Mouse (Mus musculus) heart, embryonic 11.5 days (tissue): ENCODE measurements around the gene Ift140. TPM values are rescaled to one million over a fixed set of nuclear protein-coding genes. Genes with fewer than 3 reads are reported as not detected.

ENCODE experiments used
- ATAC-seq: fragments of 200-750 bp; cut with Nextera tagmentation; replicated peaks from 2 replicates; pipeline ENCODE4 v1.8.0; 2017; ENCODE audit warnings: moderate library complexity; ENCODE audit not compliant: insufficient number of reproducible peaks, low FRiP score, low TSS enrichment
- H3K27ac ChIP-seq: fragments of 300-500 bp; sonication (generic); 2 replicates; pipeline ENCODE4 v1.5.1; 2014; ENCODE audit warnings: mild to moderate bottlenecking, low read depth, low read length
- H3K27me3 ChIP-seq: fragments of 300-500 bp; sonication (generic); 2 replicates; pipeline ENCODE4 v1.6.1; 2014; ENCODE audit warnings: mild to moderate bottlenecking, low read length, mixed read lengths; ENCODE audit not compliant: control insufficient read depth, insufficient read depth
- H3K36me3 ChIP-seq: fragments of 300-500 bp; sonication (generic); 2 replicates; pipeline ENCODE4 v1.6.1; 2014; ENCODE audit warnings: mild to moderate bottlenecking, low read length, moderate library complexity, mixed read lengths; ENCODE audit not compliant: control insufficient read depth, insufficient read depth
- H3K4me1 ChIP-seq: fragments of 300-500 bp; sonication (generic); 2 replicates; pipeline ENCODE4 v1.6.1; 2014; ENCODE audit warnings: low read length; ENCODE audit not compliant: control insufficient read depth, insufficient read depth
- H3K4me2 ChIP-seq: fragments of 300-500 bp; sonication (generic); 2 replicates; pipeline ENCODE4 v1.6.1; 2014; ENCODE audit warnings: mild to moderate bottlenecking, moderate library complexity
- H3K4me3 ChIP-seq: fragments of 300-500 bp; sonication (generic); 2 replicates; pipeline ENCODE4 v1.5.1; 2014; ENCODE audit warnings: low read depth, low read length
- H3K9ac ChIP-seq: fragments of 300-500 bp; sonication (generic); 2 replicates; pipeline ENCODE4 v1.6.1; 2014; ENCODE audit warnings: mild to moderate bottlenecking, low read depth, low read length, moderate library complexity
- H3K9me3 ChIP-seq: fragments of 300-500 bp; sonication (generic); replicated peaks from 2 replicates; pipeline ENCODE4 v1.6.1; 2016; ENCODE audit warnings: low read length; ENCODE audit not compliant: control insufficient read depth
- WGBS: fragments of 180-500 bp; shearing (Covaris S2); extraction: QIAGEN DNeasy Blood & Tissue Kit; methylation state at CpG from one replicate; pipeline ENCODE4 v1.1.7; 2014; ENCODE audit not compliant: insufficient replicate concordance; 5-methylcytosine and 5-hydroxymethylcytosine counted together
- polyA plus RNA-seq: library from polyadenylated mRNA; unstranded; fragments of >200 nt; fragmentation: Nextera tagmentation; extraction: Ambion mirVana; gene quantifications from 2 replicates; pipeline ENCODE4 v1.2.1, GENCODE M21; 2014

Ift140 gene
- polyA plus RNA-seq, 1 experiment from 2014 or later: 17.9 TPM

GRCm38 (mm10) chr17:25090450-25090849, 74.6 kb downstream of the Ift140 start:
- H3K4me3 ChIP-seq: peak overlapping the region; percentile 25; the same call in 1 of the 2 replicates
- H3K9me3 ChIP-seq: no peaks in the 10 kb centered on the region
- WGBS: 89% methylated on average over 10 of the region's 10 CpGs
- peaks cover 2% of the 10 kb centered on the region for H3K4me1 ChIP-seq
- H3K36me3 ChIP-seq: no peaks in the 10 kb centered on the region
- H3K27me3 ChIP-seq: no peaks in the 10 kb centered on the region
- H3K4me2 ChIP-seq: peak overlapping the region; percentile 54
- peak overlapping the region; percentile 43 for H3K9ac ChIP-seq
- ATAC-seq: no peak
- peak overlapping the region; percentile 25; the same call in 1 of the 2 replicates for H3K27ac ChIP-seq

DNA sequence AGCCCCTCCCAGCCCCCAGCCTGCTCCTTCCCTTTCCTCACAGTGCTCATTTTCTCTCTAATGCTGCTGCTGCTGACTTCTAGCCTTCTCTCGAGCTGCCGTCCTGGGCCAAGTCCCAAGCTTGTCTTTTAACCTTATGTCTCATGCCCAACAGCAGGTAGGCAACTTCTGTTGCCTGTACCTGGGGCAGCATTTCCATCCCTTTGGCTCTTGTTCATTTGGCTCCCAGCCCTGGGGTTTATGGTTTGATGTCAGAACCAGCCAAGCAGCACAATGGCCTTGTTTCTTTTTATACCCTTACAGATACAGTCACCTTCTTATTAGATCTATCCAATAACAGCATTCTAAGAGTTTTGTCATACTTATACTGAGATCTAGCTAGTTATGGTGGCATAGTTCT, 80.3 kb downstream of the Ift140 start:
- Histone ChIP-seq H3K27me3 (no peaks in the 10 kb centered on the region), H3K36me3 (peaks cover 17% of the 10 kb centered on the region), H3K4me3 (no peak overlapping the region), H3K27ac (no peak overlapping the region), H3K9me3 (no peaks in the 10 kb centered on the region), H3K4me2 (no peak overlapping the region), H3K9ac (no peak overlapping the region), H3K4me1 (no peaks in the 10 kb centered on the region)
- ATAC-seq: no peak
- WGBS: 86% methylated on average over 2 of the region's 2 CpGs

DNA sequence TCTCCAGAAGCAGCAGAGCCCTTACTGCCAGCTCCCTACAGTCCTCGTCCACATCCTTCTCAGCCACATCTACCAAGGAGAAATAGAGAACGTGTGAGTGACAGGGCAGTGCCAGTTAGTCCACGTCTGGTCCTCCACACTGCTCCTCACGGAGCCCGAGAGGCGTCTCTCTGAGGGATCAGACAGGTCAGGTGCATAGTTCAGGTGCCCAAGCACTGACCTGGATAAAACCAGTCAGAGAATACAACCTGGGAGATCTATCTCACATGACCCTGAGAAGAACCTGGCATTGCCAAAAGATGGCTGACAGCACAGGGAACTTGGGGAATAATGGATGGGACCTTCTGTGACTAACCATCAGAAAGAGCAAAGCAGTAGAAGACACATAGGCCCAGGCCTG, 84.2 kb downstream of the Ift140 start:
- H3K4me1 ChIP-seq: no peaks in the 10 kb centered on the region
- no peak for ATAC-seq
- no peaks in the 10 kb centered on the region for H3K9me3 ChIP-seq
- no peak overlapping the region for H3K4me3 ChIP-seq
- H3K36me3 ChIP-seq: peaks cover 37% of the 10 kb centered on the region
- H3K4me2 ChIP-seq: no peak overlapping the region
- no peaks in the 10 kb centered on the region for H3K27me3 ChIP-seq
- no peak overlapping the region for H3K27ac ChIP-seq
- H3K9ac ChIP-seq: no peak overlapping the region
- WGBS: 92% methylated on average over 6 of the region's 6 CpGs

GRCm38 (mm10) chr17:25101338-25101737, 85.5 kb downstream of the Ift140 start:
- no peak for ATAC-seq
- H3K36me3 ChIP-seq: peaks cover 44% of the 10 kb centered on the region
- WGBS: 91% methylated on average over 11 of the region's 11 CpGs
- H3K4me2 ChIP-seq: no peak overlapping the region
- H3K27ac ChIP-seq: no peak overlapping the region
- no peak overlapping the region for H3K9ac ChIP-seq
- H3K9me3 ChIP-seq: no peaks in the 10 kb centered on the region
- H3K27me3 ChIP-seq: no peaks in the 10 kb centered on the region
- H3K4me1 ChIP-seq: no peaks in the 10 kb centered on the region
- H3K4me3 ChIP-seq: no peak overlapping the region

DNA sequence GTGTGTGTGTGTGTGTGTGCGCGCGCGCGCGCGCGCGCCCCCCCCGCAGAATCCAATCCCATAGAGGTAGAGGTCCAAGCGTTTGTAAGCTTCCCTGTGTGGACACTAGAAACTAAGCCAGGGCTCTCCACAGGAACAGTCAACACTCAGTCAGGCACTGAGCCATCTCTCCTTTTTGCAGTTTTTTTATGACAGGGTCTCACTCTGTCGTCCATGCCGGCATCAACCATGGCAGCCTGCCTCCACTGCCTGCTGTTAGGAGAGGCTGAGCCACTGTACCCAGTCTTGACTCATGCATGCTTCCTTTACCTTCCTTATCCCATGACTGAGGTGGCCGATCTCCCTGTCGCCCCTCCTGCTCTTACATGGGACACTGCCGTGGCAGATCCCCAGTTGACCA, 91.9 kb downstream of the Ift140 start:
- H3K9ac ChIP-seq: no peak overlapping the region
- H3K9me3 ChIP-seq: no peaks in the 10 kb centered on the region
- no peaks in the 10 kb centered on the region for H3K27me3 ChIP-seq
- no peaks in the 10 kb centered on the region for H3K4me1 ChIP-seq
- H3K27ac ChIP-seq: no peak overlapping the region
- H3K4me2 ChIP-seq: no peak overlapping the region
- no peak overlapping the region for H3K4me3 ChIP-seq
- 76% methylated on average over 16 of the region's 16 CpGs for WGBS
- H3K36me3 ChIP-seq: peaks cover 25% of the 10 kb centered on the region
- ATAC-seq: no peak

DNA sequence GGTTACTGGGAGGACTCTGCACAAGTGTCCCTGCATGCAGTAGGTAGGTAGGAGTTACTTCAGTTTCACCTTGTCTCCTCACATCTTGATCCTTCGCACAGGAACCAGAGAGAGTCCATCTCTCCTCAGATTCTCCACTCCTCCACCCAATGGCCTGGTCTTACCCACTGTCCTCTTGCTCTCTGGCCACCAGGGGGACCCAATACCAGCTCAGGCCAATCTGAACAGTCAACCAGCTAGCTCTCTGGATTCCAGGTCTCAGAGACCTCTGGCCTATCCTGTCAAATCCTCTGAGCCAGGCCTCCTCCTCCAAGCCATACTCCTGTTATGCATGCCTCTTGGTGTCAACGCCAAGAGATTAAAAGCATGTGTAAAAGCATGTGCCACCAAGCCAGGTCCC, 93.7 kb downstream of the Ift140 start:
- Histone ChIP-seq H3K4me2 (no peak overlapping the region), H3K9me3 (no peaks in the 10 kb centered on the region), H3K36me3 (peaks cover 17% of the 10 kb centered on the region), H3K27me3 (no peaks in the 10 kb centered on the region), H3K9ac (no peak overlapping the region), H3K27ac (no peak overlapping the region), H3K4me3 (no peak overlapping the region), H3K4me1 (no peaks in the 10 kb centered on the region)
- no peak for ATAC-seq
- WGBS: 68% methylated on average over 2 of the region's 2 CpGs

- Histone ChIP-seq H3K27ac (no peak overlapping the region), H3K4me1 (peaks cover 4% of the 10 kb centered on the region; the same call in 1 of the 2 replicates), H3K9ac (no peak overlapping the region), H3K27me3 (no peaks in the 10 kb centered on the region), H3K4me2 (no peak overlapping the region), H3K36me3 (peaks cover 12% of the 10 kb centered on the region), H3K9me3 (no peaks in the 10 kb centered on the region), H3K4me3 (no peak overlapping the region)
- ATAC-seq: no peak
- WGBS: 84% methylated on average over 6 of the region's 6 CpGs
Measured at GRCm38 (mm10) chr17:25110590-25110989, 94.7 kb downstream of the Ift140 start.

GRCm38 (mm10) chr17:25111220-25111619, 95.3 kb downstream of the Ift140 start:
- Histone ChIP-seq H3K4me2 (no peak overlapping the region), H3K9ac (no peak overlapping the region), H3K27ac (no peak overlapping the region), H3K36me3 (peaks cover 9% of the 10 kb centered on the region), H3K27me3 (no peaks in the 10 kb centered on the region), H3K9me3 (no peaks in the 10 kb centered on the region), H3K4me3 (no peak overlapping the region), H3K4me1 (peaks cover 7% of the 10 kb centered on the region; the same call in 1 of the 2 replicates)
- ATAC-seq: no peak
- WGBS: 90% methylated on average over 5 of the region's 5 CpGs

DNA sequence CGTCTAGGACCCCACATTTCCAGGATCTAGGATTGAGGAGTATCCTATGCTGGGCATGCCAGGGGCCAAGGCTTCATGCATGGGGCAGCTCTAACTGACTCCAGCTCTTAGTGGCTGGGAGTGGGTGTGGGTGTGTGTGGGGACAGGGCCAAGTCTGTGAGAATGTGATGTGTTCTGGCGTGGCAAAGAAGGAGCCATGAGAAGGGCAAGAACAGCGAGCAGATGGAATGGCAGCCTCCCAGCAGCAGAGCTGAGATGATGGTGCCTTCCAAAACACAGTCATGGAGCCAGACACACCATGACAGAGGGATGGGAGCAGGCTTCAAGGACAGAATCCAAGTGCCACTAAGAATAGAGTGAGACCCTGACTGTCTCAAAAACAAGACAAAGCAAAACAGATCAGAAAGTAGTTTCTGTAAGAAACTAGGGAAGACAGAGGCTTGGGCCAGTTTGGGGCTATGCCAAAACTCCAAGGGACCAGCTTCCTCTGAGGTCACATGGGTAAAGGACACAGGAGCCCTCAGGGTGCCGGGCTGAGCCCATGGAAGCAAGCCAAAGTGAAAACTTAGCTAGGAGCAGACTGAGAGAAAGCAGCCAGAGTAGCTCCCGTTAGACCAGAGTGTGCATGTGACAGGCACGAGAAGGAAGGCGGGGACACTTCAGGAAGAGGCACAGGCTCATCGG, 96.0 kb downstream of the Ift140 start:
- Histone ChIP-seq H3K27ac (no peak overlapping the region), H3K4me3 (no peak overlapping the region), H3K4me2 (no peak overlapping the region), H3K9ac (no peak overlapping the region; the same call in 1 of the 2 replicates), H3K4me1 (peaks cover 8% of the 10 kb centered on the region; the same call in 1 of the 2 replicates), H3K36me3 (peaks cover 4% of the 10 kb centered on the region), H3K9me3 (no peaks in the 10 kb centered on the region), H3K27me3 (no peaks in the 10 kb centered on the region)
- ATAC-seq: no peak
- WGBS: 83% methylated on average over 8 of the region's 8 CpGs
